Mouse (Mus musculus): ENCODE data around the gene Bicdl1. TPM values are rescaled to one million over a fixed set of nuclear protein-coding genes. Genes with fewer than 3 reads are reported as not detected.

The Bicdl1 gene
- total RNA-seq, 1 experiment from 2014 or later = 0.87 TPM

DNA sequence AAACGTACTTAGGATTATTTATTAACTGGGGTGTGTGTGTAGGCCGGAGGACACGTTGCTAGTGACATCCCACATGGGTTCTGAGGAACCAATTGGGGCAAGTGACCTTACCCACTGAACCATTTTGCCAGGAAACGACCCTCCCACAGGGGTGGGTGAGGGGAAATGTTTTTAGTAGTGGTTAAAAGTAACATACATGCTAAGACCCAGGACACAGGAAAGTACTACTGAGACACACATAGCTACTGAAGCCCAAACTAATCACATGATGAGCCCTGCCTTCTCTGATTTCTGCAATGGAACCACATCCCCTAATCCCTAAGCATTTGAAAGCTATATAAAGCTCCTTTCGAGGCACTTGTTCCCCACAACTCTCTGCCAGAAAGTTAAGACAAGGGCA is 1.1 kb downstream of the Bicdl1 start:
- ATAC-seq (replicated peaks; ENCODE audit: low read depth, poor library complexity, severe bottlenecking) = no peak

DNA sequence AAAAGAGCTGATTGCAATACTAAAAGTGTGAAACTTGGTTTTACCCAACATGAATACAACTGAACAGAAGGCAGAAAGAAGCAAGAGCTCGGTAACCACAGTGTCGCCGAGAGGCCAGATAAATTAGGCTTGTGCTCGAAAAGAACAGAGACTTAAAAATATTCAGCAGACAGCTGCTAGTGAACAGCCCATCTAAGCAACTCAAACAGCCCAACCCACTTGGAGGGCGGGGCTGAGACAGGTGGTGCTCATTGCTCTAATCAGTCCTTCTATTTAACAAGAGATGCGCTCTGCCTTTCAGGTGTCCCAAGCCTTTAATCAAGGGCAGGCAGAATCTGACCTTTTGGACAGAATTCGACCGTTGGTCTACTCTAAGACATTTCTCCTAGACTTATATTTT is 4.8 kb downstream of the Bicdl1 start:
- no peak for ATAC-seq (replicated peaks; ENCODE audit: low read depth, poor library complexity, severe bottlenecking)

DNA sequence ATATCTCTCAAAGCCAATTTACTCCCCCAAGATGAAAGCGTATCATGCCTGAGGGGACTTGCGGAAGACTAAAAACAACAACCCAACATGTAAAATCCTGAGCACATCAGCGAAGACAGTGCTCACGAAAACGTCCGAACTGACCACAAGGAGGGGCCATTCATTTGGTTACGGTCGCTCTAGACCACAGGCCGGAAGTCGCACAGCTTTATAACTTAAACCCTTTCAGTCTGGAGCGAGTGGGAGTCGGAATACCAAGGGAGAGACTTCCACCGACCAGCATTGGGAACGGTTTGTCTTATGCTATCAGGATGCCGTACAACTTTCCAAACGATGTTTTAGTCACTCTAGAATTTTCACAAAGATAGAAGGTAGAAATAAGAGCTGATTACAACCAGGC is 5.4 kb downstream of the Bicdl1 start:
- ATAC-seq (replicated peaks; ENCODE audit: low read depth, poor library complexity, severe bottlenecking) = no peak

DNA sequence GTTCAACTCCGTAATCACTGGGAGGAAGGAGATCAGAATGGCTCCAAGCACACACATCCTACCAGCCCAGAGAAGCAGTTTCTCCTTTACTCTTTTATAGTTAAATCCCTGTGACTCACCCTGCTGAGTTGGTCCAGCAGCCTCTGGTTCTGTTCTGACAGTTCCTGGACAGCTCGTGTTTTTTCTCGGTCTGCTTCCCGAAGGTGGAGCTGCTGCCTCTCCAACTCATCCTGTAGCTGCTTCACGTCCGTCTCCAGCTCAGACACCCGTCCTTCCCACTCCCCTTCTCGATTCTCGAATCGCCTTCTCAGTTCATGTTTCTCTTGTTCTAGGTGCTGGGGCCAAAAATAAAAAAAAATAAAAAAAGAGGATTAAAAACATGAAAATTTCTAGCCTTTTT is 7.0 kb downstream of the Bicdl1 start:
- no peak for ATAC-seq (replicated peaks; ENCODE audit: low read depth, poor library complexity, severe bottlenecking)

DNA sequence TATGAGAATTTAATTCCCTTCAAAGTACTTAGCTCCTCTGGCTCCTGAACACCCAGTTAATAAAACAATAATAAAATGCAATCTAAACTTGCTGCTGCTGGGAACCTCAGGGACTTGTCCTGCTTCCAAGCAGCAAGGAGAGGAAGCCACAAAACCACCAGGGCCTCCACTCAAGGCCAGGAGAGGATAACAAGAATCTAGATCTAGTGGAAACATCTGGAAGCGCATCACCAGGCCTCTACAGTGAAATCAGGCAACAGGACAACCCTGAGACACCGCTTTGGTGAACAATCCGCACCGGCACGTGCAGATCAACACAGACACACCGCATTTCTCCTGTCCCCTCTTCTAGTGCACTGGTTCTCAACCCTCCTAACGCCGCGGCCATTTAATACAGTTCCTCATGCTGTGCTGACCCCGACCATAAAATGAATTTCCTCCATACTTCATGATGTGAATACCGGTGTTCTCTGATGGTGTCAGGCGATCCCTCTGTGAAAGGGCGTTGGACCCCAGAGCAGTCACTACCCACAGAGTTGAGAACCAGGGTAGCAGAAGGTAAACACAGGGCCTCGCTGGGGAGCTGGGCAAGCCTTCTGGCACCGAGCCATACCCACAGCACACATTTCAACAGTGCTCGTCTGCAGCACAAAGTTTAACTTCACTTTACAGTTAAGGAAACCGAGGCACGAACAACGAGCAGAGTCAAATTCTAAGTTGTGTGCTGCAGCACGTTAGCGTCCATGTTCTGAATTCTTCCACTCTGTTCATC is 9.0 kb downstream of the Bicdl1 start:
- ATAC-seq (replicated peaks; ENCODE audit: low read depth, poor library complexity, severe bottlenecking) = peak; percentile 94

DNA sequence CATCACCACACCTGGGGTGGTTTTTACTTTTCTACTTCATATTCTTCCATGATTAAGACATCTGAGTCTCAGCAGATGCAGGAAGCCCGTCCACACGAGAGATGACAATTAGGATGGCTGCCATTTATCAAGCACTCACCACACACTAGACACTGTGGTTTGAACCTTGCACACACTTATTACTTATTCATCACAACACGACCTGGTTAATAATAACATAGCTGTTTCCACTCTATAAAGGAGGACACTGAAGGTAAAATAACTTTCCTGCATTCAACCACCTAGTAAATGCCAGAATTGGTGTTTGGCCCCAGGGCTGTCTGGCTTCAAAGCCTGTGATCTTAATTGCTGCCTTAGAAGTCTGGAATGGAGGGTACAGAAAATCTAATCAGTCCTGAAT is 10.7 kb downstream of the Bicdl1 start:
- no peak for ATAC-seq (replicated peaks; ENCODE audit: low read depth, poor library complexity, severe bottlenecking)

DNA sequence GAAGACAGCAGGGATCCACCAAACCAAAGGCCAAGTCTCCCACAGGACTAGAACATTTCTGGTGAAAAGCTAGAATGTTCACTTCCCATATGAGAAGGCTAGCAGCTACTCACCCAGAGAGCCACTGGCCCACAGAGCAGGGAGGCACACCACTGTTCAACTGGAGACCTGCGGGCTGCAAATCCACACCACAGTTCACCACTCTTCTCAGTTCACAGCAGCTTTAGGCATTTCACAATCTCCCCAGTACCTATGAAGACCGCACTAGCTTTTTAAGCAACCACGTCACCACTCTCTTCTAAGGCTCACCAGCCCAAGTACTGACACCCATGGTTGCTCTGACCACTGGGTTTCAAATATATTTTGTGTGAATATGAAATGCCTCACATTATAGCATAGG is 13.7 kb downstream of the Bicdl1 start:
- ATAC-seq (replicated peaks; ENCODE audit: low read depth, poor library complexity, severe bottlenecking) = peak; percentile 33

DNA sequence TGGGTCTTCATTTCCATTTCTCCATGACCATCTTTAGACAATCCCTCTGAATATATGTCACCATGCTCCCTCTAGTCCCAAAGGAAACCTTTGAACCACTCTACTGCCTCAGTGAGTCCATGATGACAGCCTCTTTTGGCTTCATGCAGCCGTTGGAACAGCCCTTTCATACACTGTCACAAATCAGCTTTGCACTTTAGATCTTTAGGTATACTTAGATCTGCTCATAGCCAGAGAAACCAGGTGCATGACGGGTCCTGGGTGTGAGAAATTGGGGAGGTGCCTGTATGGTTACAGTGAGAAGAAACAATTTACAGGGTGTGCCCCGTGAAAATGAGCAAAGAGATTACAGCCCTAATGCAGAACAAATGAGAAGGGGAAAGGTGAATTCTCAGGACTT is 14.3 kb downstream of the Bicdl1 start:
- no peak for ATAC-seq (replicated peaks; ENCODE audit: low read depth, poor library complexity, severe bottlenecking)

DNA sequence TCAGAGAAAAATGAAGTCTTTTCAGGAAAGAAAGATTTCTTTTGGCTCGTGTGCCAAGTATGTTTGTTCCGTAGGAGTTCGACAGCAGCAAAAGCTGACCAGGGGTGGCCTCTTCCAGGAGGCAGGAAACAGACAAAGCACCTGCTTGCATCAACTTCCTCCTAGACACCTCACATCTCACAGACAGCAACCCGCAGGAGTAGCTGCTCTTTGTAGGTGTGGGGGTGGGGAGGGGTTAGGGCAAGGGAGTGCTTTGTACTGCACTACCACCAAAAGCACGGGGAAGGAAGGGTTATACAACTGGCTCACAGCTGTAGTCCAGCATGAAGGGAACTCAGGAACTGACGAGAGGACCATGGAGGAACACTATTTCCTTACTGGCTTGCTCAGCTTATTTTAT is 15.0 kb downstream of the Bicdl1 start:
- ATAC-seq (replicated peaks; ENCODE audit: low read depth, poor library complexity, severe bottlenecking) = peak; percentile 55

DNA sequence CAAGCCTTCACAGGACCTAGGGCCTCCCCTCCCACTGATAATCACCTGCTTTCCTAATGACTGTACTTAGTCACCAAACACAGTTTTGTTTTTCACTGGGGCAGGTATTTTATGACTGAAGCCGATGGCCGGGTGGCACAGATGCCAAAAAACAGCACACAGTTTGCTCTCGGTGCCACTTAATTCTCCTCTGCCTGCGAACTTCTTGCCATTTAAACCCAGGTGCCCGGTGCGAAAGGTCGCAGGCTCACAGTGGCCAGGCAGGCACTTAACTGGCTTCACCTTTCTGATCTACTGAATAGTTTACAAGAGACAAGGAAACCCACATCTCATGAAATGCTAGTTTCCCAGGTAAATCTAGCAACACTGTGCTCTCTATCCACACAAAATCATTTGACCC is 16.7 kb downstream of the Bicdl1 start:
- no peak for ATAC-seq (replicated peaks; ENCODE audit: low read depth, poor library complexity, severe bottlenecking)

DNA sequence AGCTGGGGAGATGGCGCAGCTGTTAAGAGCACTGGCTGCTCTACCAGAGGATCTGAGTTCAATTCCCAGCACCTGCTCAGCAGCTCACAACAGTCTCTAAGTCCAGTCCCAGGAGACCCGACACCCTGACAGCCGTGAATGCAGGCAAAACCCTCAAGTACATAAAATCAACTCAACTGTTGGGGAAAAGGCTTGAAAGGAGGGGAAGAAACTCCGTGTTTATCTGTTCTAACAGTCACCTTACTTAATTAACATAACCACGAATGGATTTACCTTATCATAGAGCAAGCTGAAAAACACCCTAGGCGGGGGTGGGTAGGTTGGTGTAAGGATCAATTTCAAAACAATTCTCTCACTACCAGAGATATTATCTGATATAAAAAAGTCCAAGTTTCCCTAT is 18.9 kb downstream of the Bicdl1 start:
- no peak for ATAC-seq (replicated peaks; ENCODE audit: low read depth, poor library complexity, severe bottlenecking)

DNA sequence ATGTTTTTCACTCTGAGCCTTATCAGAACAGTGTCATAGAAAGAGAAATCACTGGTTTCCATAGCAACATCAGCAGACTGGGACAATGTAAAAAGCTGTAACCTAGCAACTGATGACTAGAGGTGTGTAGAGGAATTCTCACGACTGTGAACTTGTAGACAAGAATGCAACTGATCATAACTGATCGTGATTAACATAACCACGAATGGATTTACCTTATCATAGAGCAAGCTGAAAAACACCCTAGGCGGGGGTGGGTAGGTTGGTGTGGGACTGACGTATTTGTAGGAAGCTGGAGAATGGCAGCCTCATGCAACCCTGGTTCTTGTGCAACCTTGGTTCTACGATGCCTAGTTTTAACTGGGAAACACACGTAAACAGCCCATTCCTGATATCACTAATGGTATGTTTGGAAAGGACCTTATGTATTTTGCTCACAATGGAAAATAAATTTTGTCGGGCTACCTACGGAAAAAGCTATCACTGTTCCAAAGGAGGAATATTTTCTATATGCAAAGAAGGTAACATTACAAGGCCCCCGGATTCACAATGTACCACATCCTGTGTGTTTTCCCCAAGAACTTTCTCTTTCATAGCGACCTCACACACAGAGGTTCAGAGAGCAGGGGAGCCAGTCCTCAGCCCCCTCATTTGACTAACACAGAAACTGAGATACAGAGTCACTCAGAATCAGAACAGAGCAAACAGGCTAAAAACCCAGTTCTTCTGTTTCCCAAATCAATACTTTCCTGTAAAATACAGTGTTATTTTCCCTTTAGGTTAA is 19.6 kb downstream of the Bicdl1 start:
- ATAC-seq (replicated peaks; ENCODE audit: low read depth, poor library complexity, severe bottlenecking) = no peak

DNA sequence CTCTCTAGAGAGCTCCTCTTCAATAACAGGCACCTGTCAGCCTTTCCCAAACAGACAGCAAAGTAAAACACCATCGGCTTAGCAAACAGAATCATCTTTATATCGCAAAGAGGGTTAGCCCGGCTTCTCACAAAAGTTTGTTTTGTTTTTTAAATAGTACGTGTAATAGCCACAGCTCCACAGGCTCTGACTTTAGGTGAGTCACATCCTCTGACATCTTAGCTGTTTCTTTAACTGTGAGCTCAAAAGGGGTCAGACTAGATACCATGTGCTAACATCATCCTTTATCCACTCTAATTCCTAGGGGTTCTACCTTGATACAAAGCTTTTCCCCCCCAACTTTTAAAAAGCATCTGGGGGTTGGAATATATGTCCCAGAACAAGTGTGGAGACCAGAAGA is 21.2 kb downstream of the Bicdl1 start:
- no peak for ATAC-seq (replicated peaks; ENCODE audit: low read depth, poor library complexity, severe bottlenecking)

DNA sequence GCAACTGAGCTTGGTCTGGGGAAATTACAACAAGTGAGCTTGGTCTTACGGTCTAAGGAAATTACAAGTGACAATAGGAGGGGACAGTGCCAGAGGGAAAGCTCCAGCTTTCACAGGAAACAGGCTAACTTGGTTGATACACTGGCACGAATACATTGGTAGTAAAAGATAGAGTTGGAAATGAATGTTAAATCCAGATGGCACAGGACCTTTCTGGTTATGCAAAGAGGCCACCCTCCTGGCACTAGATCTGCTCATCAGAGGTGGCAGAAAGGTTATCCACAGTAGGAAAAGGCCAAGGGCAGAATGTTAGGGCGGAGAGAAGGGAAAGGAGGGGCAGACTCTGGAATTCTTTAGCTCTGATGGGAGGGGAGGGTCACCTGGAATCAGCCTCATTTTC is 22.5 kb downstream of the Bicdl1 start:
- ATAC-seq (replicated peaks; ENCODE audit: low read depth, poor library complexity, severe bottlenecking) = no peak

DNA sequence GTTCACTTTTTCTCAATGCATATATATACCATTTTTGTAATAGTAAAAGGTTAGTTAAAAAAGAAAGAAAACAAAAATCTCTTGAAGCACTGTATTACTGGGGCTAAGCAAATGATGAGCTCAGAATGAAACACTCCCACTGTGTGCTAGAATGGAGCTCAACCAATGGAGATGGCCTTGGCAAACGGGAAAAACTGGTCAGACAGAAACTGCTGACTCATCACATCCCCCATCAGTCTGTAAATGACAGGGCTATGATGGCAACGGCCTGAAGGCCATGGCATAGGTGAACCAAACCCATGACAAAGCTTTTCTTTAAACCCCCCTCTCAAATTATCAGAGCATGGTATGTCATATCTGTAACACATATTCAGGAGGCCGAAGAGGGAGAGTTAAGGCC is 29.4 kb downstream of the Bicdl1 start:
- ATAC-seq (replicated peaks; ENCODE audit: low read depth, poor library complexity, severe bottlenecking) = no peak

DNA sequence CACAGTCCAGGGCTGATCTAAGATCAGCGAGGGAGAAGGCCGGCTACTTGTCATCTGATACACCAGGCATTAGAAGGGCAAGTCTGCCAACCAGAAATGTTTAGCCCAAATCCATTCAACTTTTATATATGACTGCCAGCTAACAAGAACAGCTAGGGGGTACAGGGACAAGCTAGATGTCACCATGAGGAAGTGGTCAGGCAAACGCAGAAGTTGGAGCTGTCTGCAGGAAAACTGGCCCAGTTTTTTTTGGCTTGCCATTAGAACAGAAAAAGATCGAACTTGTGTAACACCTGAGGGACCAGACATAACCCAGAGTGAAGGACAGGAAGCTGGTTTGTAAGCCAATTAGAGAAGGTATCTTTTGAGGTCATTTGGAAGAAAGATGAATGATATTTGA is 30.2 kb downstream of the Bicdl1 start:
- peak; percentile 63 for ATAC-seq (replicated peaks; ENCODE audit: low read depth, poor library complexity, severe bottlenecking)

DNA sequence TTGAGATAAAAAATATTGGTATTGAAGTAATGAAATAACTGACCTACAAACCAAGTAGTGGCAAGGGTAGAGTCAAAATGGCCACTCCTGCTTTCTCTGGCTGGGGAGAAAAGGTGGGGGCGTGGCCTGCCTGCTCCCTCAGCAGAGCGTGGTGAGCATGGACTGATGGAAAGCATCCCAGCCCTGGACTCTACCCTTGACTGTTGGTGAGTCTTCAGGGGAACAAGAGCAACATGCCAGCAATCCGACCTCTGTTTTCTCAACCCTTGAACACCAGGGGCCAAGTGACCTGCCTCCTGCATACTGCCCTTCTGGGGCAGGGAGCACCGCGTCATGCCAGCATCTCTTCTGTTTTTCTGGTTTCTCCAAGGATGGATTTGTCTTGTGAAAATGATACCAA is 34.6 kb downstream of the Bicdl1 start:
- ATAC-seq (replicated peaks; ENCODE audit: low read depth, poor library complexity, severe bottlenecking) = no peak

DNA sequence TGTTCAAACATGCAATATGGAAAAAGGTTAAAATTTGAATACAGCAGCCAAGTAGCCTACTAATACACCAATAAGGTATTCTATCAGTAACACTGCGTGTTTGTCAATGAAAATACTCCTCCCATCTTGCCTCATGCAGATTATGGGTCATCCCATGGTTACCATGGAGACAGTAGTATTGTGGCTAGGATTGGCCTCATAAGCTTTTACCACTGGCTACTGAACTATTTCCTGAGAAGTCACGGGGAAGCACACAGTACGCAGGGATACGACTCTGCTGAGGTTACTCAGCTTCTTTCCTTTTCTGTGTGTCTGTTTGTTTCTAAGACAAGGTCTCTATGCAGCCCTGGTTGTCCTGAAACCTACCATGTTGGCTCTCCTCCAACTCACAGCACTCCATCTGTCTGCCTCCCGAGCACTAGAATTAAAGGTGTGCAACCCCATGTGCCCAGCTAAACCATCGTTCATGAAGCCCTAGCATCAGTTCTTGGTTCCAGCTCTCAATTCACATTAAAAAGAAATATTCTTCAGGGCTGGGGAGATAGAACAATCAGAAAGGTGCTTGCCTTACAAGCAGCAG is 36.1 kb downstream of the Bicdl1 start:
- ATAC-seq (replicated peaks; ENCODE audit: low read depth, poor library complexity, severe bottlenecking) = peak; percentile 45; the same call in 1 of the 2 replicates

DNA sequence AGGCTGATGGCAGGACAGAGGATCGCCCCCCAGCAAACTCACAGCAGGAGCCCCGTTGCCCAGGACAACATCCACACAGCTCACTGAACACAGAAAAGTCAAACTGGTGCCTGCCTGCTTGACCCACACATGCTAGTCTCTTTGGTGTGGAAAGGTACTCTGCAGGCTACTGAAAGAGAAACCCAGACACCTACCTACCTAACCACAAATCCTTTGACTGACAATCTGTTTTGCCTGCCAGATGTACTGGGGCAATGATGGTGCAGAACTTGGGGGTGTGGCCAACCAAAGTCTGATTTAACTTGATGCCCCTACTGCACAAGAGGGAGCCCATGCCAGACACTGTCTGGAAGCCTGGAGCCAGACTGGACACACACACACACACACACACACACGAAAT is 38.1 kb downstream of the Bicdl1 start:
- ATAC-seq (replicated peaks; ENCODE audit: low read depth, poor library complexity, severe bottlenecking) = no peak

DNA sequence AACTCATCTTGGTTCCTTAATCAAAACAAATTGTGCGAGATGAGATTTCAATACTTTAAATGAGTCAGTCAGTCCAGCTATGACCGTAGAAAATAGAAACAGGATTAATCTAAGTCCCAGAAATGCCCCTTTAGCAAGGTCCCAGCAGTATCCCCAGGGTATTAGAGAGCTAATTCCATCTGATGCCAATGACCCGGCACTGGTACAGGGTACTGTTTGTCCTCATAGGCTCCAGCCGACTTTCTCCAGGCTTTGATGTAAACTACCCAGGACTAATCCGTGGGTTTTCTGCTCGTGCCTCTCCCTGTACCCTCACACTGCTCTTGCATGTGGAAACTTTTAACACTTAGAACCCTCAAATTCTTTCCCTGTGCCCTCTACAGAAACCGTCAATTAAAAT is 44.7 kb downstream of the Bicdl1 start:
- ATAC-seq (replicated peaks; ENCODE audit: low read depth, poor library complexity, severe bottlenecking) = no peak

DNA sequence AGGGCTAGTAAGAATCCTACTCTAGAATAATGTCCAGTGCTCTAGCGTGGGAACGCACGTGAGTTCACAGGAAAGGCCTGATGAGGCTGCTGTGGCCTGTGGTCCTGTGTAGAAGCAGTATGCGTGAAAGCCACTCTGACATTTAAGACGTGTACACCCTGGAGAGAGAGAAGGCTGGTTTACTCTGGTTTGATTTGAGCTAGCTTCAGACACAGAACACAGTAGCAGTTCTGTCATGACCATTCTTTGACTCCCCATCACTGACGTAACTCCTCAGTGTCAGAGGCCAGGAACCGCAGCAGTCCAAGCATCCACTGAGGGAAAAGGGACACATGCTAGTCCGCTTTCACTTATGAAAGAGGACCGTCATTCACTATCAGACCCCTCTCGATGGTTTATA is 46.3 kb downstream of the Bicdl1 start:
- no peak for ATAC-seq (replicated peaks; ENCODE audit: low read depth, poor library complexity, severe bottlenecking)

Data from common myeloid progenitor, adult 5-6 weeks (primary cell).